Mouse (Mus musculus) kidney, embryonic 14.5 days (tissue): ENCODE measurements around the gene Rcan2. TPM values are rescaled to one million over a fixed set of nuclear protein-coding genes. Genes with fewer than 3 reads are reported as not detected.

Experiments
- ATAC-seq: fragments of 200-750 bp; cut with Nextera tagmentation; 2 replicates; pipeline ENCODE4 v1.8.0; 2017; ENCODE audit warnings: moderate number of reproducible peaks, mild to moderate bottlenecking, moderate TSS enrichment, moderate library complexity; ENCODE audit not compliant: low FRiP score, low TSS enrichment
- H3K27ac ChIP-seq: fragments of 300-500 bp; sonication (generic); 2 replicates; pipeline ENCODE4 v1.5.1; 2014; ENCODE audit warnings: low read depth, mild to moderate bottlenecking, low read length, moderate library complexity, mixed read lengths
- H3K27me3 ChIP-seq: fragments of 300-500 bp; sonication (generic); 2 replicates; pipeline ENCODE4 v1.6.1; 2014; ENCODE audit warnings: mild to moderate bottlenecking, low read length; ENCODE audit not compliant: control insufficient read depth, insufficient read depth
- H3K36me3 ChIP-seq: fragments of 300-500 bp; sonication (generic); 2 replicates; pipeline ENCODE4 v1.6.1; 2014; ENCODE audit warnings: low read length, mixed read lengths; ENCODE audit not compliant: control insufficient read depth, insufficient read depth
- H3K4me1 ChIP-seq: fragments of 300-500 bp; sonication (generic); 2 replicates; pipeline ENCODE4 v1.6.1; 2014; ENCODE audit warnings: low read length, mixed read lengths; ENCODE audit not compliant: control insufficient read depth, insufficient read depth
- H3K4me2 ChIP-seq: fragments of 300-500 bp; sonication (generic); replicated peaks from 2 replicates; pipeline ENCODE4 v1.6.1; 2014; ENCODE audit warnings: low read depth, mild to moderate bottlenecking, low read length
- H3K4me3 ChIP-seq: fragments of 300-500 bp; sonication (generic); 2 replicates; pipeline ENCODE4 v1.5.1; 2014; ENCODE audit warnings: mild to moderate bottlenecking, low read length
- H3K9ac ChIP-seq: fragments of 300-500 bp; sonication (generic); 2 replicates; pipeline ENCODE4 v1.6.1; 2014; ENCODE audit warnings: low read depth, mild to moderate bottlenecking, low read length, moderate library complexity
- H3K9me3 ChIP-seq: fragments of 300-500 bp; sonication (generic); 2 replicates; pipeline ENCODE4 v1.6.1; 2016; ENCODE audit warnings: low read length; ENCODE audit not compliant: control insufficient read depth
- WGBS: fragments of 180-500 bp; shearing (Covaris S2); extraction: QIAGEN DNeasy Blood & Tissue Kit; methylation state at CpG from one replicate; pipeline ENCODE4 v1.1.7; 2014; 5-methylcytosine and 5-hydroxymethylcytosine counted together
- polyA plus RNA-seq: library from polyadenylated mRNA; unstranded; fragments of >200 nt; fragmentation: Nextera tagmentation; extraction: Ambion mirVana; gene quantifications from 2 replicates; pipeline ENCODE4 v1.2.1, GENCODE M21; 2014

The Rcan2 gene
- polyA plus RNA-seq: 1.9 and 3.0 TPM in 2 replicates

DNA sequence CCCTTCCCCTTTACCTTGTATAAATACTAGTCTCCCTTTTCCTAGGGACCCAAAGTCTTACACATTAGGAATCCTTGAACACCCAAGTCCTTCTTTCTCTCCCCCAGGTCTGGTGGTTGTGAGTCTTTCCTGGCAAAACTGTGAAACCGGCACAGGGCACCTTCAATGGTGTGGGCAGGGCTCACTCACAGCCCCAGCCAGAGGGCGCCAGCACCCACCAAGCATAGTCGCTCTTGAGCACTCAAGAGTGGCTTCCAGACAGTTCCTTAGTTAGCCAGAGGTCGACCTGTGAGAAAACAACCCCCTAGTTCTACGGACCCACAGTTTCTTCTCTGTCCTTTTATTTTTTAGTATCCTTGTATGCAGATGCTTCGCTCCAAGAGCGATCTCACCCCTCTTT lies at the start of gene Rcan2:
Gene Rcan2, plus strand, starts transcription at position 275 of the 400 bp plus-strand sequence.
- no peaks in the 10 kb centered on the region for H3K36me3 ChIP-seq
- H3K27ac ChIP-seq: no peak within 1 kb of the TSS
- H3K9me3 ChIP-seq: no peaks in the 10 kb centered on the region
- peak within 1 kb of the TSS; percentile 68 for H3K9ac ChIP-seq
- 2% methylated on average over 7 of the region's 7 CpGs for WGBS
- peak; percentile 85 for ATAC-seq
- H3K4me3 ChIP-seq: peak within 1 kb of the TSS; percentile 64
- H3K4me2 ChIP-seq: peak within 1 kb of the TSS; percentile 97
- peaks cover 8% of the 10 kb centered on the region for H3K27me3 ChIP-seq
- H3K4me1 ChIP-seq: 0 out of 2 replicates have a peak, but pooled peaks cover 5% of the 10 kb centered on the region

DNA sequence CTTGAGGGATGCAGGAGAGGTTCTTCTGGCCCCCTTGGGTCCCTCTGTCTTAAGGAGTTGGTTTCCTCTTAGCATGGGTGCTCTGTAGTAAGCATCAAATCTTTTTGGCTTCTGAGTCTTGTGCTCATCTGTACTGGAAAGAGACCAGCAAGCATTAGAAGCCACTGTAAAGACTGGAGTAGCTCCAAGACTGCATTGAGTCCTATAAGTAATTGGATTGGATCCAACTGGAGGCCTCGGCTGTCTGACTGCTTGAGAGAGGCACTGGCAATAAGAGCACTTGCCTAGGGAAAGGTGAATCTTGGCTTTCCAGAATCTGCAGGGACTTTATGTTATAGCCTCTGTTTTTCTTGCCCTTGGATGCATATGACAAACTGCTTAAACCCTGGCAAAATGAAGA lies 48.3 kb upstream of the Rcan2 start:
- H3K27me3 ChIP-seq: no peaks in the 10 kb centered on the region
- no peak overlapping the region for H3K27ac ChIP-seq
- H3K4me1 ChIP-seq: no peaks in the 10 kb centered on the region
- H3K4me3 ChIP-seq: no peak overlapping the region
- no peak overlapping the region for H3K9ac ChIP-seq
- H3K9me3 ChIP-seq: no peaks in the 10 kb centered on the region
- no peak for ATAC-seq
- WGBS: 57% methylated on average over 1 of the region's 1 CpGs
- no peak overlapping the region for H3K4me2 ChIP-seq
- no peaks in the 10 kb centered on the region for H3K36me3 ChIP-seq

DNA sequence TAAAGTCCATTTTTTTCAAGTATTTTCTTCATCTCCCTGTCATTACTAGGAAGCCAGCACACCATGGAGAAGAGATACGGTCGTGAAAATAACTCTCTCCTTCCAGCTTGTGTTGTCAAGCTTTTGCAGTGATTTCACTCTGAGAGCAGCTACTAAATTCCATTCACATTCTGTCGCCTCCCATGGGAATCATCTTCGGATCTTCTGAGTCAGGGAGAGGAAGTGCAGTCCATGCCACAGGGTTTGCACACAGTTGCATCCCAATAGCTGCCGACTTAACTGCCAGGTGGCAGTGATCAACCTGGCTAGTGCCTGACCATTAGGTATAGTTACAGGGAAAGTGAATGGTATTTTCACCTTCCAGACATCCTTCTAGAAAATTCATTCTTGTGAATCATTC lies 46.5 kb upstream of the Rcan2 start:
- Histone ChIP-seq H3K27me3 (no peaks in the 10 kb centered on the region), H3K36me3 (no peaks in the 10 kb centered on the region), H3K27ac (no peak overlapping the region), H3K4me2 (no peak overlapping the region), H3K9me3 (no peaks in the 10 kb centered on the region), H3K9ac (no peak overlapping the region), H3K4me1 (0 out of 2 replicates have a peak, but pooled peaks cover 4% of the 10 kb centered on the region), H3K4me3 (no peak overlapping the region)
- WGBS: 55% methylated on average over 5 of the region's 5 CpGs
- ATAC-seq: no peak

DNA sequence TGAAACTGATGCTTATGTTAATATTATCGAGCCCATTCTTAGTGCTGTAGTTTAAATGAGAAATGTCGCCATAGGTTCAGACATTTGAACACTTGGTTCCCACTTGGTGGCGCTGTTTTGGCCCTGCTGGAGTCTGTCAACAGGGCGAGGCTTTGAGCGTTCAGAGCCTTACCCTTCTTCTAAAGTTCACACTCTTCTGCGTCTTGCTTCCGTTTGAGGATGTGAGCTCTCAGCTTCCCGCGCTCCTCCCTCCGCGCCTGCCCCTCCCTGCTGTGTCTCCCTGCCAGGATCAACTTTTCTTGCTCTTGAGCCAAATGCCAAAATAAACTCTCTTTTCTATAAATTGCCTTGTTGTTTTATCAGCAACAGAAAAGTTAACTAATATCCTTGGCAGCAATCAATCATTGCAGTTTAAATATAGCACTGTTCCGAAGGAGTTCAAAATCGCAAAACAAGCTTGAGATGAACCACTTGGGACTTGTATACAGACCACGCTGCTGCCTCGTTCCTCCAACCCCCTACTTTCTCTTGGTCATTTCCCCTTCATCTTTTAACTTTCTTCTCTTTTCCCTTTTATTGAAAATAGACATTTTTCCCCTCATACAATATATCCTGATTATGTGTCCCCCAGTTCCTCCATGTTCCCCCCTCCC lies 42.4 kb upstream of the Rcan2 start:
- H3K27me3 ChIP-seq: no peaks in the 10 kb centered on the region
- H3K9me3 ChIP-seq: no peaks in the 10 kb centered on the region
- ATAC-seq: peak; percentile 92
- WGBS: 43% methylated on average over 15 of the region's 15 CpGs
- no peak overlapping the region for H3K9ac ChIP-seq
- H3K36me3 ChIP-seq: no peaks in the 10 kb centered on the region
- no peak overlapping the region for H3K4me2 ChIP-seq
- H3K27ac ChIP-seq: no peak overlapping the region
- 0 out of 2 replicates have a peak, but pooled peaks cover 4% of the 10 kb centered on the region for H3K4me1 ChIP-seq
- H3K4me3 ChIP-seq: no peak overlapping the region

DNA sequence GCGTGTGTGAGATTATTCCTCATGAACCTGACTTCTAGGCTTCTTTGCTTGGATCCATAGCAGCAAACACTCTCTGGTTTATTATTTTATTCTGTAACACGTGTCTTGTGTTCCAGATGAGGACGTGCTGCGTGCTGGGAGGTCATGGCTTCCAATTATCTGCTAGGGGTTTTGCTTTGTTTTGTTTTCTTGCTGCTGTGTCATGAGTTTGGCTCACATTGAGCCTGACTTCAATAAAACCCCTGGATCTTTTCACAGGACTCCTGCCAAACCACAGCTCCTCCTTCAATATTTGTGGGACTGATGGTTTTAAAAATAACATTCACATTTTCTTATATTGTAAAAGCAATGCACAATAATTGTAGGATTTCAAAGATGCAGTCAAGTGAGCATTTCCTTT lies 16.6 kb upstream of the Rcan2 start:
- Histone ChIP-seq H3K9me3 (peaks cover 6% of the 10 kb centered on the region), H3K4me2 (no peak overlapping the region), H3K4me3 (no peak overlapping the region), H3K4me1 (no peaks in the 10 kb centered on the region), H3K36me3 (no peaks in the 10 kb centered on the region), H3K27ac (no peak overlapping the region), H3K27me3 (no peaks in the 10 kb centered on the region), H3K9ac (no peak overlapping the region)
- no peak for ATAC-seq
- 60% methylated on average over 4 of the region's 4 CpGs for WGBS

DNA sequence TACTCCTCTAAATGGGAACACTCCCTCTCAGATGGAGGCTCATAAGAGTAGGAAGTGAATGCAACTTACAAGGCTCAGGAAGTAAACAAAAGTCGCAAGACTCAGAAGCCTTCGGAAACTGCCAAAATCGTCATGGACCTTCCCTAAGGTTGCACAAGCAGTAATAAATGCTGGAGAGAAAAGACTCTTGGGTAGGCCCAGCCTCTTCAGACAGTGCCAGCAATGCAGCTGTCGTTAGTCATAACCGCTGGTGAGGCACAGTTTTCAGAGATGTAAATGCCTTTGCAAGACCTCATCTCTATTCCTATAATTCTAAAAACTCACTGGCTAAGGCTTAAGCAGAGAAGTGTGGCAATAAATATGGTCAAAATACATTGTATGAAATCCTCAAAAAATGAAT lies 12.9 kb upstream of the Rcan2 start:
- no peak overlapping the region for H3K27ac ChIP-seq
- no peak overlapping the region for H3K4me2 ChIP-seq
- H3K27me3 ChIP-seq: no peaks in the 10 kb centered on the region
- no peaks in the 10 kb centered on the region for H3K4me1 ChIP-seq
- 95% methylated on average over 5 of the region's 5 CpGs for WGBS
- H3K9me3 ChIP-seq: no peaks in the 10 kb centered on the region
- H3K9ac ChIP-seq: no peak overlapping the region
- H3K4me3 ChIP-seq: no peak overlapping the region
- ATAC-seq: no peak
- no peaks in the 10 kb centered on the region for H3K36me3 ChIP-seq

DNA sequence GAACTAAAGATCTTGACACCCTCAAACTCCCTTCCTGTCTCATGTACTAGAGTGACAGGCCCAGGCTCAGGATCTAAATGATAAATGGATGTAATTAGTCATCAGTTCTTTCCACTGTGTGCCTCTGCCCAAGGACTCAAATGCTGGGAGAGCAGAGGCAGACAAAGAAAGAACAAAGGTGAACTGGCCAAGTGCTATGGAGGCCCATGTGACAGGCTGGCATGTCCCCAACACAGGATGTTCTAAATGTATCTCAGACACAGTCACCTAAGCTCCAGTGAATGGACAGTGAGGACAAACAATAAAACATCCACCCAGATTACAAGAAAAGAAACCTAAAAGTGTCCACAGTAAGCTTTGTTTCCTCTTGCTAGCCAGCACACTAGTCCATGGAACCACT lies 11.8 kb upstream of the Rcan2 start:
- no peaks in the 10 kb centered on the region for H3K36me3 ChIP-seq
- H3K4me3 ChIP-seq: no peak overlapping the region
- H3K9me3 ChIP-seq: no peaks in the 10 kb centered on the region
- no peaks in the 10 kb centered on the region for H3K27me3 ChIP-seq
- no peak overlapping the region for H3K9ac ChIP-seq
- H3K27ac ChIP-seq: no peak overlapping the region
- H3K4me2 ChIP-seq: no peak overlapping the region
- H3K4me1 ChIP-seq: no peaks in the 10 kb centered on the region
- ATAC-seq: no peak

DNA sequence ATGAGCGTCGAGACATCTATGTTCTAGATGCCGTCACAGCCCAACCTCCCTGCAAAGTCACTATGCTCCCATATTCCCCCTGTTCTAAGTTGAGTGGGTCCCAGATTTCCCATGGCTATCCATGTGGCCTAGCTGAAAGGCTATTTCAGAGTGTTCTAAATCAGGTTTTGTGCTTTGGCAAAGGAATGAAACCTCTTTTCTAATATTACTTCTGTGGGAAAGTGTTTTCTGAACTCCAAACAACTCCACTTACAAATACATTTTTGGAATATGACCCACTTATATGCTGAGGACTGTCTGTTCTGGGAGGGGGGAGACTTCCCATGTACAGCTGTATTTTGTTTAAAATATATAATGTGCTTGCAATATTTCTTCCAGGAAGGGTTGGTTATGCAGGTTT lies 9.4 kb upstream of the Rcan2 start:
- Histone ChIP-seq H3K27me3 (no peaks in the 10 kb centered on the region), H3K9ac (no peak overlapping the region), H3K27ac (no peak overlapping the region), H3K4me3 (no peak overlapping the region), H3K36me3 (no peaks in the 10 kb centered on the region), H3K4me1 (no peaks in the 10 kb centered on the region), H3K4me2 (no peak overlapping the region), H3K9me3 (no peaks in the 10 kb centered on the region)
- ATAC-seq: no peak
- WGBS: 89% methylated on average over 3 of the region's 3 CpGs

DNA sequence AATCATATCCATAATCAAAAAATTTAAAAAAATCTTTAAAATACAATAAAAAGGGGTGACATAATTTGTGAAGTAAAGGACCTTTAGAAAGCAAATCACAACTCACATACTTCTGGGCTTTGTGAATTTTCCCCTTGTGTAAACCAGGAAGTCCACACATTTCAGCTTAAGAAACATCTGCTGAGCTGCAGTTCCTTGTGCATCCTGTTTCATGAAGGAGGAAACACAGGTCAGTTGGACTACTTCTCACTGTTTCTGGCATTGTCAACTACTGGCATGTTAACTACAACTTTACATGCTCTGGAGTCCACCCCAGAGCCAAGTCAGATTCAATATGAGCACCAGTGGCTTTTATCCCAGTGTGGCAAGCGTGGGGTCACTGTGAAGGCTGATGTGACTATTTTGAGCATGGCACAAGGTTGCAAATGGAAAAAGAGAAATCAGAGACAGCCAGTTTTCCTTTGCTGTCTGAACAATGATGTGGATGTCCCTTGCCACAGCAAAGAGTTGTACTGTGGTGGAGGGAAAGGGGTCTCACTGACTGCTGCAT lies 6.3 kb upstream of the Rcan2 start:
- no peaks in the 10 kb centered on the region for H3K4me1 ChIP-seq
- no peak overlapping the region for H3K9ac ChIP-seq
- WGBS: 73% methylated on average over 1 of the region's 1 CpGs
- H3K9me3 ChIP-seq: no peaks in the 10 kb centered on the region
- no peaks in the 10 kb centered on the region for H3K27me3 ChIP-seq
- no peaks in the 10 kb centered on the region for H3K36me3 ChIP-seq
- H3K4me3 ChIP-seq: no peak overlapping the region
- H3K4me2 ChIP-seq: no peak overlapping the region
- no peak overlapping the region for H3K27ac ChIP-seq
- no peak for ATAC-seq
